Comparison of ENCODE assay signal across 8 mouse cellular contexts in the genomic region with DNA sequence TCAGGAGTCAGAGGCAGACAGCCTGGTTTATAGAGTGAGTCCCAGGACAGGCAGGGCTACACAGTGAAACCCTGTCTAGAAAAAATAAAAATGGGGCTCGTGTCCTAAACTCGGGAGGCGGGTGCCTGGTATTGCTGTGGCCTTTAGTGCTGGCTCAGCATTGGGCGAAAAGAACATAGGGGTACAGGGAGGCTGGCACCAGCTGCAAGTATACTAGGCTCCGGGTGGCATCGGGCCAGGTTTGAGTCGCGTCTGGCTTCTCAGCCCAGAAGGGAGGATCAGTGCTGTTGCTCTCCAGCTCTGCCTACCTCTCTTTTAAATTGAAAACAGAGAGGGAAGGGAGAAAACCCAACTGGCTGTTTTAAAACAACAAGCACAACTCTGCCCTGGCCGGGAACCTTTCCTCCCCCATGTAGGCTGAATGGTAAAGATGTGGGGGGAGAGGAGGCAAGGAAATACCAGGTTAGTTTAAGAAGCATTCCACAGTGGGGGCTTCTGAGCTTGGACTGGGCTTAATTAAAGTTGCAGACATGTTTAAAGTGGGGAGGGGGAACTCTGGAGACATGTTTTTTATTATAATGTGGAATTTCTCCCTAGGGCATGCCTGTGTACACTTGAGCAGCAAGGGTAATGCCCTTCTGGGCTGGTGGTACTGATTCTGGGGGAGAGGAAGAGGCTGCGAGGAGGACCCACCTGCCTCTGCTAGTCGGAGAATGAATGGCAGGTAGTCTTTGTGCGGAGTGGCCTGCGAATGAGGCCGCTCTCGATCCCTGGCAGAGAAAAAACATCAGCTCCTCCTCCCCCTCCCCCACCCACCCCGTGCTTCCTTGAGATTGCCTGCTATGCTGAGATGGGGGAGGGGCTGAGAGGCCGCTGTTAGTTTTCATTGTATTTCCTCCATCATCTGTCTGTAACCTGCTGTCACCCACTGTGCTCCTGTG. TPM values are rescaled to one million over a fixed set of nuclear protein-coding genes. Genes with fewer than 3 reads are reported as not detected.
A peak's percentile ranks its signal among the peaks of the same experiment; 100 is the strongest.
DNase-seq lines count a peak whose midpoint lies in the region; ATAC-seq and TF ChIP-seq lines count a peak whose summit lies in the region.

No protein-coding gene starts in this region.

- H3K36me3 ChIP-seq in embryonic facial prominence, embryonic 10.5 days (replicated peaks), result no peaks in the 10 kb centered on the region
- no peaks in the 10 kb centered on the region for H3K36me3 ChIP-seq in midbrain, embryonic 14.5 days (ENCODE audit: control insufficient read depth, insufficient read depth, low read length)
- no peaks in the 10 kb centered on the region for H3K36me3 ChIP-seq in stomach, postnatal 0 days (ENCODE audit: control insufficient read depth, insufficient read depth, low read length)

- peak overlapping the region; percentile 27 for H3K4me2 ChIP-seq in midbrain, embryonic 14.5 days (ENCODE audit: low read length)
- no peak overlapping the region for H3K4me2 ChIP-seq in stomach, postnatal 0 days (replicated peaks; ENCODE audit: low read depth)

- peak overlapping the region; percentile 85 for H3K27ac ChIP-seq in embryonic facial prominence, embryonic 10.5 days (replicated peaks)
- no peak overlapping the region for H3K27ac ChIP-seq in midbrain, embryonic 14.5 days (replicated peaks; ENCODE audit: low read depth, low read length)
- peak overlapping the region; percentile 40; the same call in 1 of the 2 replicates for H3K27ac ChIP-seq in stomach, postnatal 0 days (replicated peaks)

- no peaks in the 10 kb centered on the region for H3K9me3 ChIP-seq in embryonic facial prominence, embryonic 10.5 days
- H3K9me3 ChIP-seq in midbrain, embryonic 14.5 days (ENCODE audit: control insufficient read depth, low read length), result no peaks in the 10 kb centered on the region
- no peaks in the 10 kb centered on the region for H3K9me3 ChIP-seq in stomach, postnatal 0 days (ENCODE audit: control insufficient read depth, low read length)

- peak overlapping the region; percentile 39 for H3K4me3 ChIP-seq in embryonic facial prominence, embryonic 10.5 days
- no peak overlapping the region for H3K4me3 ChIP-seq in midbrain, embryonic 14.5 days (replicated peaks; ENCODE audit: low read depth, low read length)
- H3K4me3 ChIP-seq in stomach, postnatal 0 days (ENCODE audit: low read depth, low read length), result no peak overlapping the region

- peaks cover 53% of the 10 kb centered on the region for H3K27me3 ChIP-seq in embryonic facial prominence, embryonic 10.5 days (replicated peaks; ENCODE audit: low read depth, poor library complexity, severe bottlenecking)
- H3K27me3 ChIP-seq in midbrain, embryonic 14.5 days (ENCODE audit: control insufficient read depth, insufficient read depth, low read length), result peaks cover 54% of the 10 kb centered on the region
- H3K27me3 ChIP-seq in stomach, postnatal 0 days (ENCODE audit: control insufficient read depth, insufficient read depth, low read length), result no peaks in the 10 kb centered on the region

- 0 out of 2 replicates have a peak, but pooled peaks have one; percentile 31 for ATAC-seq in midbrain, embryonic 14.5 days (ENCODE audit: low FRiP score, low TSS enrichment)
- no peak; the same call in 1 of the 2 replicates for ATAC-seq in stomach, postnatal 0 days (ENCODE audit: low FRiP score, low TSS enrichment)

- no peak overlapping the region for H3K9ac ChIP-seq in midbrain, embryonic 14.5 days (replicated peaks; ENCODE audit: low read length)
- peak overlapping the region; percentile 23; the same call in 1 of the 2 replicates for H3K9ac ChIP-seq in stomach, postnatal 0 days (ENCODE audit: low read length)

- TF ChIP-seq CTCF in stomach, postnatal 0 days (IDR thresholded peaks at IDR 0.05; ENCODE audit: low read depth), result no peak

- no peak for TF ChIP-seq EP300 in stomach, postnatal 0 days (optimal IDR thresholded peaks at IDR 0.05)

- peak; percentile 53 for DNase-seq in adipocyte (ENCODE audit: low spot score)
- DNase-seq in embryonic facial prominence, embryonic 10.5 days (ENCODE audit: low spot score), result peak; percentile 84
- peak; percentile 61 to 72 for DNase-seq in heart, adult 18-20 months
- DNase-seq in kidney, adult 11 months, result peak; percentile 71
- DNase-seq in left cerebral cortex, postnatal 14 days (ENCODE audit: low spot score in 2 of 2), result peak; percentile 73
- DNase-seq in midbrain, embryonic 14.5 days, result peak; percentile 82
- DNase-seq in stomach, postnatal 0 days (ENCODE audit: low spot score), result peak; percentile 55
- DNase-seq in yolk sac, embryonic 10.5 days (ENCODE audit: low spot score), result no peak

- 12% methylated on average over 17 of the region's 17 CpGs for WGBS in embryonic facial prominence, embryonic 10.5 days
- 18% methylated on average over 17 of the region's 17 CpGs for WGBS in midbrain, embryonic 14.5 days
- 26% methylated on average over 17 of the region's 17 CpGs for WGBS in stomach, postnatal 0 days

- intact Hi-C loops in left cerebral cortex, postnatal 14 days (cut with DNase I), result no loop called here

- H3K4me1 ChIP-seq in embryonic facial prominence, embryonic 10.5 days, result peaks cover 65% of the 10 kb centered on the region
- peaks cover 39% of the 10 kb centered on the region for H3K4me1 ChIP-seq in midbrain, embryonic 14.5 days (ENCODE audit: control insufficient read depth, insufficient read depth, low read length)
- H3K4me1 ChIP-seq in stomach, postnatal 0 days (replicated peaks; ENCODE audit: control insufficient read depth, insufficient read depth), result peaks cover 9% of the 10 kb centered on the region

RNA-seq across cellular contexts. Expression of a gene that starts 3.9 kb away (rescaled TPM):
- polyA plus RNA-seq in embryonic facial prominence, embryonic 10.5 days (2016; fragmentation: Nextera tagmentation; extraction: Ambion mirVana), result 1.9 and 2.0 TPM in 2 replicates
- 1 to 10 TPM; 1.7 to 2.1 TPM for total RNA-seq in heart, adult 18-20 months (2021)
- 1 to 10 TPM; 2.9 to 3.2 TPM for total RNA-seq in left cerebral cortex, postnatal 14 days (2021)
- 1.00 and 1.6 TPM in 2 replicates for polyA plus RNA-seq in midbrain, embryonic 14.5 days (2014; fragmentation: Nextera tagmentation; extraction: Ambion mirVana)
- 0.44 and 0.46 TPM in 2 replicates for polyA plus RNA-seq in stomach, postnatal 0 days (2015; fragmentation: Nextera tagmentation; extraction: Ambion mirVana)
